Mouse (Mus musculus): ENCODE measurements at regions not wholly inside any gene's neighbourhood (a gene's known extent, or its start where the extent isn't known, plus 50 kb on each side); places are given as distances from the start of the nearest gene placed in this dataset.

GRCm38 (mm10) chr11:32990201-32990600 is 157.0 kb downstream of the Fgf18 start:
- 88% methylated on average over 12 of the region's 12 CpGs for WGBS
- TF ChIP-seq CTCF (IDR thresholded peaks at IDR 0.05; ENCODE audit: low read depth): no peak

DNA sequence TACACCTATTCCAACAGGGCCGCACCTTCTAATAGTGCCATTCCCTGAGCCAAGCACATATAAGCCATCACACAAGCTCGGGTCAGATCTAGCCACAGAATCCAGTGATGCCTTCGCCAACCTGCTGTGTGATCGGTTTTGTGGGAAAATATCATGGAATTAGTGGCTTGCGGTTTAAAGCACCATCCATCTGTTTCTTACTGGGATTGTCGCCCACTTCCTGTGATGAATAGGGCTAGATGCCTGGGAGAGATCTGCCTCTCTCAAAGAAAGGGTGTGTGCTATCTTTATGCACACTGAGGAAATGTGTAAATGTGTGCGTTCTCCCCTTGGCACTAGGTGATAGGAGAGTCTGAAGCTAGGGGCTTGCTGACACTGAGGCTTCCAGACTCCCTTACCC is 154.5 kb upstream of the Smim23 start:
- DNase-seq (ENCODE audit: low spot score): no peak

More at GRCm38 (mm10) chr11:32990201-32990600, 157.0 kb downstream of the Fgf18 start:
- H3K9ac ChIP-seq (replicated peaks; ENCODE audit: low read length): no peak overlapping the region
- no peaks in the 10 kb centered on the region for H3K27me3 ChIP-seq (ENCODE audit: insufficient read depth, low read length)
- no peak overlapping the region for H3K4me3 ChIP-seq (ENCODE audit: low read length)
- no peaks in the 10 kb centered on the region for H3K9me3 ChIP-seq (ENCODE audit: low read length)
- H3K4me2 ChIP-seq (ENCODE audit: low read depth, low read length): no peak overlapping the region
- DNase-seq (ENCODE audit: low spot score) (no peak), ATAC-seq (no peak)
- H3K36me3 ChIP-seq (ENCODE audit: insufficient read depth, low read length): no peaks in the 10 kb centered on the region
- H3K4me1 ChIP-seq (ENCODE audit: insufficient read depth, low read length): no peaks in the 10 kb centered on the region
- no peak overlapping the region for H3K27ac ChIP-seq

DNA sequence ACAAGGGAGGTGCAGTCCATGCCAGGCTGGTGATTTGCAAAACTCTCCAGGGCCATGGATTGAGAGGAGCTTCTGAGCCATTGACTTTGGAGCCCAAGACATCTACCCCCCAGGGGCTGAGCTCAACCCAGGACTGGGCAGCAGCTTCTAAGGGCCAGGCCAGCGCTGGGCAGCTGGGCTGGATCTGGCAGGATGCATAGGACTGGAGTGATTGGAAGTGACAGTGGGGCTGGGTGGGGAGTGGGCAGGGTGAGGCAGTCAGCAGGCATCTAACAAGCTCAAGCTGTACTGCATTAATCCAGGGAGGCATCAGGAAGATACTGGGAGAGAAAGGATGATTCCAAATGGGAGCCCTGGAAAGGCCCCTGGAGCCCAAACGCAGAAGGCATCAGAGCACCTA is 152.2 kb upstream of the Smim23 start:
- DNase-seq (ENCODE audit: low spot score): peak; percentile 21
- Histone ChIP-seq H3K4me1 (ENCODE audit: insufficient read depth, low read length) (no peaks in the 10 kb centered on the region), H3K36me3 (ENCODE audit: insufficient read depth, low read length) (no peaks in the 10 kb centered on the region), H3K9me3 (ENCODE audit: low read length) (no peaks in the 10 kb centered on the region), H3K4me3 (ENCODE audit: low read length) (no peak overlapping the region), H3K9ac (replicated peaks; ENCODE audit: low read length) (no peak overlapping the region), H3K27me3 (ENCODE audit: insufficient read depth, low read length) (no peaks in the 10 kb centered on the region), H3K27ac (no peak overlapping the region), H3K4me2 (ENCODE audit: low read depth, low read length) (no peak overlapping the region)
- WGBS: 77% methylated on average over 2 of the region's 2 CpGs
- no peak for TF ChIP-seq CTCF (IDR thresholded peaks at IDR 0.05; ENCODE audit: low read depth)
- peak; percentile 53 for ATAC-seq

More for the DNA sequence above, 154.5 kb upstream of the Smim23 start:
- H3K4me2 ChIP-seq (ENCODE audit: low read depth, low read length): no peak overlapping the region
- H3K36me3 ChIP-seq (ENCODE audit: insufficient read depth, low read length): no peaks in the 10 kb centered on the region
- ATAC-seq: no peak
- no peak for TF ChIP-seq CTCF (IDR thresholded peaks at IDR 0.05; ENCODE audit: low read depth)
- no peak overlapping the region for H3K4me3 ChIP-seq (ENCODE audit: low read length)
- no peaks in the 10 kb centered on the region for H3K4me1 ChIP-seq (ENCODE audit: insufficient read depth, low read length)
- no peaks in the 10 kb centered on the region for H3K9me3 ChIP-seq (ENCODE audit: low read length)
- H3K27me3 ChIP-seq (ENCODE audit: insufficient read depth, low read length): no peaks in the 10 kb centered on the region
- 87% methylated on average over 7 of the region's 7 CpGs for WGBS
- no peak overlapping the region for H3K27ac ChIP-seq
- no peak overlapping the region for H3K9ac ChIP-seq (replicated peaks; ENCODE audit: low read length)

DNA sequence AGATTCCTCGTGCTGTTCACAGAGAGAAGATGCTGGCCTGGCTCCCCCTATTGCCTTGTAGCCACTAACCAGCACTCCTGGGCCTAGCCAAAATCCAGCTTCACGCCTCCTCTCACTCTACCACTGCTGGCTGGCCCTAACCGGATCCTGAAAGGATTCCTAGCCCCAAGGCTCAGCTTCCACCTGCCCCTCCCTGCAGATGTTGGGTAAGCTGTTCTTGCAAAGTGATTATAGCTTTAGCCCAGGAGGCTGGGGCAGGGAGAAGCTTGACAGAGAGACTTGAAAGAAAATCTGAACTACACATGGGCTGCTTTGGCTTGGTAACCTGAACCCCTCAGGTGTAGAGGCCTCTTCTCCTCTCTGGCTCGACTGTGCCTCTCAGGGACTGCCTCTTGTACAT is 149.0 kb upstream of the Smim23 start:
- Histone ChIP-seq H3K9me3 (ENCODE audit: low read length) (no peaks in the 10 kb centered on the region), H3K27ac (no peak overlapping the region), H3K4me1 (ENCODE audit: insufficient read depth, low read length) (no peaks in the 10 kb centered on the region), H3K9ac (replicated peaks; ENCODE audit: low read length) (no peak overlapping the region), H3K27me3 (ENCODE audit: insufficient read depth, low read length) (no peaks in the 10 kb centered on the region), H3K36me3 (ENCODE audit: insufficient read depth, low read length) (no peaks in the 10 kb centered on the region), H3K4me2 (ENCODE audit: low read depth, low read length) (no peak overlapping the region), H3K4me3 (ENCODE audit: low read length) (no peak overlapping the region)
- no peak for DNase-seq (ENCODE audit: low spot score)
- no peak for TF ChIP-seq CTCF (IDR thresholded peaks at IDR 0.05; ENCODE audit: low read depth)
- no peak for ATAC-seq
- WGBS: 79% methylated on average over 4 of the region's 4 CpGs

DNA sequence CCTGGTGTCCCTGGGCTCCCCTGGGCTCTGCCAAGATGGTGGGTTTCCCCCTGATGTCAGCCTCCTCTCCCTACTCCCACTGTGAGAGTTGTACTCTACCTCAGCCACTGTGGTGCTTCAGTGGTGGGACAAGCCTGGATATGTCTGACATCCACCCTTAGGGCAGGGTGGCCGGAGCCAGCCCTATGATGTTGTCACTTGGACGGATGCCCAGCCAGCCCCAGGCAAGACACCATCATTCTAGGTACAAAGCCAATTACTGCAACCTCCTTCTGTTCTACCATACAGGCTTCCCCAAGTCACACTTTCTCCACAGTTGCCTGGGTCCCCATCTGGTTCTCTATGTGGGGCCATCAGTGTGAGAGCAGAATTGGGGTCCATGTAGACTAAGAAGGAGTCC is 141.0 kb upstream of the Smim23 start:
- 66% methylated on average over 2 of the region's 2 CpGs for WGBS
- DNase-seq (ENCODE audit: low spot score): peak; percentile 52

GRCm38 (mm10) chr11:32963625-32964293 is 139.4 kb upstream of the Smim23 start:
- peak; percentile 26; the same call in 1 of the 2 replicates for TF ChIP-seq CTCF (IDR thresholded peaks at IDR 0.05; ENCODE audit: low read depth)
- Histone ChIP-seq H3K4me1 (ENCODE audit: insufficient read depth, low read length) (0 out of 2 replicates have a peak, but pooled peaks cover 6% of the 10 kb centered on the region), H3K36me3 (ENCODE audit: insufficient read depth, low read length) (no peaks in the 10 kb centered on the region), H3K4me2 (ENCODE audit: low read depth, low read length) (no peak overlapping the region), H3K27ac (0 out of 2 replicates have a peak overlapping the region, but pooled peaks have one; percentile 26), H3K27me3 (ENCODE audit: insufficient read depth, low read length) (no peaks in the 10 kb centered on the region), H3K9me3 (ENCODE audit: low read length) (no peaks in the 10 kb centered on the region), H3K9ac (replicated peaks; ENCODE audit: low read length) (no peak overlapping the region), H3K4me3 (ENCODE audit: low read length) (no peak overlapping the region)
- 31% methylated on average over 6 of the region's 6 CpGs for WGBS
- DNase-seq (ENCODE audit: low spot score) (peak; percentile 44), ATAC-seq (peak; percentile 76)

More for the DNA sequence above, 141.0 kb upstream of the Smim23 start:
- H3K9me3 ChIP-seq (ENCODE audit: low read length): no peaks in the 10 kb centered on the region
- no peak overlapping the region for H3K4me3 ChIP-seq (ENCODE audit: low read length)
- H3K27ac ChIP-seq: no peak overlapping the region
- peak; percentile 36; the same call in 1 of the 2 replicates for ATAC-seq
- H3K4me1 ChIP-seq (ENCODE audit: insufficient read depth, low read length): 0 out of 2 replicates have a peak, but pooled peaks cover 6% of the 10 kb centered on the region
- no peak for TF ChIP-seq CTCF (IDR thresholded peaks at IDR 0.05; ENCODE audit: low read depth)
- H3K27me3 ChIP-seq (ENCODE audit: insufficient read depth, low read length): no peaks in the 10 kb centered on the region
- H3K36me3 ChIP-seq (ENCODE audit: insufficient read depth, low read length): no peaks in the 10 kb centered on the region
- no peak overlapping the region for H3K4me2 ChIP-seq (ENCODE audit: low read depth, low read length)
- no peak overlapping the region for H3K9ac ChIP-seq (replicated peaks; ENCODE audit: low read length)

DNA sequence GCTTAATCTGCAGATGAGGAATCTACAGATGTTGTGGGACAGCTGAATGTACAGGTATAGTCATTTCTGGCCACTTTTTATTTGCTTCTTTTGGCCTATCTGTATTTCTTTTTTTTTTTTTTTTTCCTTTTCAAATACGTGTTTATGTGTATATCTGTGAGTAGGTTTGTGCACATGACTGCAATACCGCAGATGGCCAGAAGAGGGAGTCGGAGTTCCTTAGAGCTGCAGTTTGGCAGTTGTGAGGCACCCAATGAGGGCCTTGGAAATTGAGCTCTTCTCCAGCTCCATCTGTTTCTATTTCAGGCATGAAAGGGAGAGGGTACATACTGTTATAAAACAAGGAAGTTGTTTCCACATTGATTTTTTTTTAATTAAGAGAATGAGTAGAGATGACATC is 137.2 kb upstream of the Smim23 start:
- no peak overlapping the region for H3K4me2 ChIP-seq (ENCODE audit: low read depth, low read length)
- H3K4me3 ChIP-seq (ENCODE audit: low read length): no peak overlapping the region
- 0 out of 2 replicates have a peak, but pooled peaks cover 6% of the 10 kb centered on the region for H3K4me1 ChIP-seq (ENCODE audit: insufficient read depth, low read length)
- ATAC-seq: no peak
- no peak overlapping the region for H3K27ac ChIP-seq
- H3K9ac ChIP-seq (replicated peaks; ENCODE audit: low read length): no peak overlapping the region
- H3K36me3 ChIP-seq (ENCODE audit: insufficient read depth, low read length): no peaks in the 10 kb centered on the region
- TF ChIP-seq CTCF (IDR thresholded peaks at IDR 0.05; ENCODE audit: low read depth): peak; percentile 65
- WGBS: 70% methylated on average over 3 of the region's 3 CpGs
- peak; percentile 50 for DNase-seq (ENCODE audit: low spot score)
- H3K9me3 ChIP-seq (ENCODE audit: low read length): no peaks in the 10 kb centered on the region
- H3K27me3 ChIP-seq (ENCODE audit: insufficient read depth, low read length): no peaks in the 10 kb centered on the region
